Mouse (Mus musculus) right cerebral cortex, adult 2 months (tissue): ENCODE data around the gene Ntm.

ENCODE experiments used
- DNase-seq, 2 experiments: peaks; one replicate each; pipeline ENCODE4 v3.0.0; 2021 to 2022; ENCODE audit warnings: low spot score in 2 of 2

Gene Ntm

DNA sequence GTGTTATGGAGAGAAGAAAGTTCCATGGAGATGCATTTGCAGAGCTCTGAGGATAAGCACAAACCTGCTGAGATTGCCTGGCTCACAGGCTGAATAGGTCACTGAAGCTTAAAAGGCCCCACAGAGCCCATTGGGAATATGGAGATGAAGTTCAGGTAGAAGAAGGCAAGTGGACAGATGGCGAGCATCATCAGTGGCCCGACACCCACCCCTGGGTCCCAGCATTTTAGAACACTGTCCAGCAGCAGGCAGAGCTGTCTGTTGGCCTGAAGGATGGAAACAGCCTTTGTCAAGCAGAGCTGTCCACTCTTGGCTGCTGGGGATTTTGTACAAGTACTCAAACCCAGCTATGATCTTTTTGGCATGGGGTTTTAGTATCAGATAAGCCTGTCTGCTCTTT is 722.1 kb downstream of the Ntm start:
- no peak for DNase-seq

DNA sequence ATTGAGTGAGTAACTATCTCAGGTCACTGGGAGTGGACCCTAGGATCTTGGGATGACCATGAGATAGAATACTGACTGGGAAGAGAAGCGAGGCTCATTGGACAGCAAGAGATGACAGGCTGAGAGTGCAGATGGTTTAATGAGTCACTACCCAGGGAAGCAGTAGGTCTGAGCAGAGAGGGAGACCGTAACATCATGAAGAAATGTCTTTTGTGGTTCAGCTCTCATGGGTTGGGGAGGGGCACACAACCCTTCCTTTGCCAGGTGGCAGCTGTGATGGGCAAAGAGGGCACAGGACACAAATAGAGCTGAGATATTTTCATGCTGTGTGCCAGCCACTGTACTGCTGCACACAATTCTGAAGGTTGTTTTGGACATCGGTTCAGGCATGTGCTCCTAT is 724.0 kb downstream of the Ntm start:
- no peak for DNase-seq

DNA sequence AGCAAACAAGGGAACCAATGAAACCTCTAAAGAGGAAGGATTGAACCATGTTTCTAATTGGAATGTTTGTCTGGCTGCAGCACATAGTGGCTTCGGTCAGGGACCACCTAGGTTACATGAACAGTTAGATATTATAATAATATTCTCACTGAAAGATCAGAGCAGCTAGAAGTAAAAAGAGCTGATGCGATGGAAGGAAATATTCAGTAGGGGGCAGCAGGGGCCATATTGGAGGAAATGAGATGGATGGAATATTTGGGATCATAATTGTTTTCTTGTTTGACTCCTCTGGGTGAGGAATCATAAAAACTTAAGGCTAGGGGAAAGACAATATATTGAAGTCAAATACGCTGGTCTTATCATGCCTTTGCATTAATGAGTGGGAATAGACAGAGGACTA is 726.2 kb downstream of the Ntm start:
- DNase-seq = no peak

DNA sequence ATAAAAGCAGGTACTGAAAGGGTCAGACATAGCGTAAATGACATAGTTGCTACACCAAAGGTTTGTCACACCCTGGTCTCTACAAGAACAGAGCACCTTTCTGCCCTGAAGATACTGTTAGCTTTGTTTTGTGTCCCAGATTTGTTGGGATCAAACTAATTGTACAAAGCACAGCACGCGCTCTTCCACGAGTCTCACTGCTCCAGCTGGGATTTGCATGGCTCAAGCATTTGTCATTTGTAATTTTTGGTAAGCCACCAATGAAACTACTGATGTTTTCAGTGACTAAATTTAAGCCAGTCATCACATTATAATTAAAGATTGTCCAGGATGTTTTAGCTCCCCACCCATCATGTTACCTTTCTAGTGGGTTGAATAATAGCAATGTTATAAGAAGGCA is 735.2 kb downstream of the Ntm start:
- no peak for DNase-seq

DNA sequence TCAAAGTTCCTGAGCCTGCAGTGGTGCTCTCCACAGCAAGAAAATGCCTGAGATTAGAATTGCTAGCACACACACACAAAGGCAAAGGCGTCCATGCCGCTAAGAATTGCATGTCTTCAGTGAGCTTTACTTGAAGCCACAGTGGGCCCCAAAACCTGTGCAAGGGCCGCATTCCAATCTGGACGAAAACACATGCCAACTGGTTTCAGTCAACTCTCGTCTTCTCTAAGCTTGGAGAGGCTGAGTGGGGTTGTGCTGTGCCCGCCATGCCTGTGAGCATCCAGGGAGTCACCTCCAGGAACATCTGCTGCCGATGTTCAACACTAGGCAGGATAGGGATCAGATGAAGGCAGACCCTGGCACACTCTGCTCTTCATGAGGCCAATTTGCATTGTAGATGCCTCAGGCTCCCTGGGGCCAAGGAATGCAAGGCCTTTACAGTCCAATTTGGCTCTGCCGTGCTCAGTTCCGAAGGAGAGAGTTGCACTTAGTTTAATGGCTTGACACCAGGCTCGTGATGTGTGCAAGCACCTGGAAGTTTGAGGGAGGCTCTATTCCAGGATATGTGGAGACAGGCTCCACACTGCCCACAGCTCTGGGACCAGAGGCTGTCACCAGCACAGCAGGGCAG is 739.9 kb downstream of the Ntm start:
- DNase-seq = no peak

DNA sequence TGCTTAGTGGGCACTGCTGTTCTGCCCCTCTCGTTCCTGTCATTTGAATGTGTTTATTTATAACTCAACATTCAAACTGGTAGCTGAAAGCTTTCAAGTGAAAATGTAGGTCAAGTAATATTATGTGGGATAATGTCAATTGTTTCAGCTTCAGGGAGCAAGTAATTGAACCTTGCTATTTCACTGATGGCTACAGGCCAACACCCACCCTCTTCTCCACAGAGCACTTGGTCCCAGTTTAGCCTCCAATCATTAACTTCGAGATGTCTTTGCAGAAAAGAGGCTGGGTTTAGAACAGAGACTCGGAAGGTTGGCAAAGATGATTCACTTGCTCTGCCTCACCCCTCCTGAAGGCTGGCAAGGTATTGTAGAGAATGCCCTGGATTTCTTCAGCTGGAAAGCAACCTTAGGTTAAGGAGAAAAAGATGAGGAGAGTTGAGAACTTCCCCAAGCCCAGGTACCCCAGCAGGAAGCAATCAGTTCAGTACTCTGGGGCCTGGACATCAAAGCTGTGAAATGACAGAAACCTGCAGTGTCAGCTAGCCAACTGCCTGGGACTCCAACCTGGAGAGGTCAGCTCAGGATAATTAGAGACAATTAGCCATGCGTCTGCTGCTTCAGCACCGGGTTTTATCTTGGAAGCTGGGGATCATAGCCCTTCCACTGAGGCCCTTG is 741.9 kb downstream of the Ntm start:
- DNase-seq = no peak

DNA sequence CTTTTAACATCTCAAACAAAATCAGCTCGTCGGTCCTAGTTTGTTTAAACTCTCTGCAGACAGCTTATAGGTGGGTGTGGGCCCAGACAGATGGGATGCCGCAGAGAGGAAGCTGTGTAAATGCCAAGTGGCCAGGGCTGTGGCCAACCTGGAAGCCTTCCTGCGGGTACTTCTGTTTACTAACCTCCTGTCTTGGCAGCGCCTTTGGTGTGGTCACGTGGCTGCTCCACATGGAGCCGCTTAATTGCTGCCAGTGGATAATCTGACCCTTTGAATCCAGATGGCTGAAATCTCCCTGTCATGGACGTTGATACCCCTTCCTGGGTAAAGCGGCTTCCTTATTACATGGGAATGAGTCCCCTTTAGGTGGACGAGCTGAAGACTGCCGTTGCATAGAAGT is 742.4 kb downstream of the Ntm start:
- DNase-seq = peak; percentile 41 to 47

DNA sequence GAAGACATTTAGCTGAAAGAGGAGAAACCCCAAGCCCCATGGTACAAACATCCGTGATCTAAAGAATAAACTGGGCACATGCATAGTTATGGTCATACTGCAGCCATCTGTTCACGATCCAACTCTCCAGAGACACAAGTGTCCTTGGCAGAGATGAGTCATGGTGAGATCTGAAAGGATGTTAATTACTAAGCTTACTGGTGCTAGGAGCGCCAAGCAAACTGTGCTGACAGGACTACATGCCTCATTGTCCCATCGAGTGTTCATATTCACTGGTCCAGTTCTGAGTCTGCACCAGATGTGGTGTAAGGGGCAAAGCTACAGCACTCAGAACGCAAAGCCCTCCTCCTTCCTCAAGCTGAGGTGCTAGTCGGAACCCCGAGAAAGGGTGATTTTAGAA is 745.0 kb downstream of the Ntm start:
- DNase-seq = no peak

DNA sequence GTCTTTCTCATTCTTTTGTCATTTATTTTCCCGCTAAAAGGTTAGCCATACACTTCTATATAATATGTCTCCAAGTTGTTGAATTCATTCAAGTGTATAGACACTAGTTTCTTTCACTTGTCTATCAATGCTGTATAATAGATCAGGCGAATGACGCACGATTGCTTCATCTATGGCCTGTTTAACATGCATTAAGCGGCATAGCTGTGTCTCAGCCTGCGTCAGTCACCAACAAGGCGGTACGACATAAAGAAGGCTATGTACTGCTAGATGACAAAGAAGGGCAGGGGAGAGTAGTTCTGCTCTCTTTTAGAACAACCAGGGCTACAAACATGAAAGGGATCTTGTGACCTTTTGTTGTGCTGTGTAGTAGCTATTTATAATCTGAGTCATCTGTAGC is 746.4 kb downstream of the Ntm start:
- DNase-seq = no peak

DNA sequence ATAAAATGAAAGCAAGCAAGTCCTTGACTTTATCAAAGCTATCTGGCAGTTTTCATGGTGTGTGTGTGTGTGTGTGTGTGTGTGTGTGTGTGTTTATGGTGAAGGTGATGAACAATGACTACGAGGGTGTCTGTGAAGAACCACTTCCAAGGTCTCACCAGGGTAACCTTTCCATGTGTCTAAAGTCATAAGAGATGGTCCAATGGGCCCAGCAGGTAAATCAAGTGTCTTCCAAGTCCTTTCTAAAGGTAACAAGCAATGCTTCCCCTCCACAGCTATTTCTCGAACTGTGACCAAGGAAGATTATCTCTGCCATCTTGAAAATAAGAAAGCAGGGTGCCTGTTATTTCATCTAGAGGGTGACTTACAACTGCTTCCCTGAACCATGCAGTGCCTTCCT is 747.1 kb downstream of the Ntm start:
- DNase-seq = no peak

DNA sequence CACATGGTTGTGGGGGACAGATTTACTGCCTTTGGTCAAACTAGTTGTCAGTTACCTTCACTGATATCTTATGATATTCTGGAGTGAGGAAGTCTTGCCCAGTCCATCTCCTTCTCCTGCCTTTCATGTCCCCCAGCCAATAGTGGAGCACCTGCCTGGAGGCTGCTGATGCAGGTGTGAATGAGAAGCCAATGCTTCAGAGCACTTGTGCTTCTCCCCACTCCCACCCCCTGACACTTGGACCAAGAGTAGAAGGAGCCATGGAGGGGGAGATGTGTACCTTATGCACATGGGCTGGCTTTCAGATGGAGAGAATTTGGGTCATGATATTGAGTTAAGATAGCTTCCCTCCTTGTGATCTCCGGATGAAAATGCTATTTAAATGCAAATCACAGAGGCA is 747.7 kb downstream of the Ntm start:
- no peak for DNase-seq

DNA sequence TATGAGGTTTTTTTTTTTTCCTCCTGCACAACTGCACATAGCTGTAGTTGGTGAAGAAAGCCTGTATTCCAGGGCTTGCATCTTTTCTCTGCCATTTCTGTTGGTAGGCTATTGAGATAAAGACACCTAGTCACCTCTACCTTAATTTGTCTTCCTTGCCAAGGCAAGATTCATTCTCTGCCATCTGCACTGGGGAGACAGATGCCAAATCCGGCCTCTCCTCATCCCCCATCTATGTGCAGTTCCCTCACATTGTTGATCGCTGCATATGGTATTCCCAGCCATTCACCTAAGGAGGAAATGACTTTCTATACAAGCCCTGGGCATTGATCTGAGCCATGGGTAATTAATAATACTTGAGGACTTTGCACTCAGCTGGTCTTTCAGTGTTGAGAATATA is 753.7 kb downstream of the Ntm start:
- no peak for DNase-seq

DNA sequence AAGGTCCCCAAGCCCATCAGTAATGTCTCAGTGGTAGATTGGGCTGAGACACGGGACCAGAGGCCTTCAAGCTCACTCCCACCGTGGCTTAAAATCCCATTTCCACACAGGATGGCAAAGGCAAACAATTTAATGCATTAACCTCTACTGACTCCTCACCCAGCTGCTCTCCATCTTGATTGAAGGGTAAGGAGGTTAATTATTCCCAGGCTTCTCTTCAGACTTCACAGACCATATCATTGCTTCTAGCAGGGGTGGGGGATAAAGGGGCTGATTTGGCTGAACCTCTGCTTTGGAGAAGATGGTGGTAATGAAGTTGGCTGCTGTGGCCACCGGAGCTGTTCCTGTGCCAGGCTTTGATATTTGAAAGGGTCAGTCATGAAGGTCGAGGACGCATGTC is 754.8 kb downstream of the Ntm start:
- DNase-seq = no peak

DNA sequence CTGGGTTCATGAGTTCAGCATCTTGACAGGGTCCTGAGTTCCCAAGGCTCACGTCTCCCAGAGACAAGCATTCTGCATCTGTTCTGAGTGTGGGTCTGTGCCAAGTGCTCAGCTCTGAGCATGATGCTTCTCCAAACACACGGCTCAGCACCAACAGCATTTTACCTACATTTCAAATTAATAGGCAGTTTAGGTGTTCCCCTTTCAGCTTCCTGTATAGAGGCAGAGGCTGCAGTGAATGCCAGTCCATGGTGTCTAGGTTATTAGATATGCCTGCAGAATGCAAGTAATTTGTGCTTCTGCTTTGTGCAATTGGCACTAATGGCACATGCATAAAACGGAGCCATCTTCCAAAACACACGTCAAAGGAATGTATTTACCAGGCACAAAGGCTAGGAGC is 757.3 kb downstream of the Ntm start:
- no peak for DNase-seq

DNA sequence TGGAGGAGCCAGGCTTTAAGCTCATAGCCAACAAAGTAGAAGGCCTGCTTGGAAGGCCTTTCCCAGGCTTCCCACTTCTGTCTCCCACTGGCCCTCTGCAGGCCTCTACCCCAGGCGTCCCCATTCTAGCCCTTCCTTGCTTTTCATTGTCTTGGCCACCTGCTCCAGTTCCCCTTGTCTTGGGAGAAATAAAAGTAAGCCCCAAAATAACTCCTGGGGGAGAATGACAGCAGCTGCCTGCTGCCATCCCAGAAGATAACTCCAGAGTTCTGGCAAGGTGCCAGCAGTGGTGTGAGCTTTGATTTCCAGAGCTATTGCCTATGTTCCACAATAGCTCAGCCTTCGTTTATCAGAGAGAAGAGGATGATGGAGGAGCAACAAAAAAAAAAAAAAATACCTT is 760.7 kb downstream of the Ntm start:
- peak; percentile 47 to 62 for DNase-seq

DNA sequence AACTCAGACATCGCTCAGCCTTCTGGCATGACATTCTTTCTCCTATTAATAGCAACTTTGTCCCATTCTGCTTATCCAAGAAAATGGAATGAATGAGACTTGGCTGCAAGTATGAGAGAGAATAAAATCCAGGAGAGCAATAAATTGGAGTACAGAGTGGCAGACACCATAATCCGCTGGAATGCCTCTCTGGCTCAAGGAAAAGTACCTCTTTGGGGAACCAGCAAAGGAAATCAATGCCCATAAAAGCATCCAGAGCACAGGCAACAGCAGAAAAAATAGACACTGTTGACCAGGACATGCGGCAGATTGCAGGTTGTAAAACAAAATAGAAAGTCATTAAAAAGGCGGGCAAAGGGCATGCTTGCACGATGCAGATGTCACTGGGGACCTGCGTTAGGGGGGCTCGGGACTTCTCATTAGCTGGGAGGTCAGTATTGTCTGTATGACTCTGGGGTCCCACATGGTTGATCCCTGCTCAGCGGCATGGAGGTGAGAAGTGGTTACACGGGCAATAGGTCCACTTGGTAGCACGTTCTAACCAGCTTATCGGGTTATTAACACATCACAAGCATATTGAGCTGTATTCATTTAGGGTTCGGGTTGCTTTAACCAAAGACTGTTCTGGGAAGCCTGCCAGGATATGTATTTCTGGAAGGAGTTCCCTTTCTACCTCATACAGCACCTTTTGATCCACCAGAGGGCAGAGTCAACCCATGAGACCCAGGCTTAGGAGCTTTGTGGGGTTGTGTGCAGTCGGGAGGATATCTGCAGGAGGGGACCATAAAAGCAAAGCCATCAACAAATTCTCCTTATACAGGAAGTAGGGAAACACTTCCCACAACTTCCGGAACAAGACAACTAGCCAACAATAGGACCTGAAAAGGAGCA is 761.5 kb downstream of the Ntm start:
- peak; percentile 55 to 69 for DNase-seq

DNA sequence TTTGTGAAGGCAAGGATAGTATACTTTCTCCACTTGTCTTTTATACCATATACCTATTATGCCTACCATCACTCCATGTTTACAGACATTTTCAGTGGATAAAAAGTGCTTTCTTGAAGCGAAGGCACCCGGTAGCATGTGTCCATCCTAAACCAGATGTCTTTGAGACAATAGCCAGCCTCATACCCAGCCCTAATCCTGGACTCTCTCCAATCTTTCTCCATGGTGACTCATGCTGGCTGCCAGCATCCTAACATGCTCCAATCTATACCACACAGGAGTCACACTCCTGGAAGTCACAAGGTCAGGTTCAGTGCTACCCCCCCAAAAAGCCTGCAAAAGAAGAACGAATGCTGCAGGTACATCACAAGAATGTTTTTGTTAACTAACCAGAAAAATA is 765.9 kb downstream of the Ntm start:
- DNase-seq = peak; percentile 20 to 34

DNA sequence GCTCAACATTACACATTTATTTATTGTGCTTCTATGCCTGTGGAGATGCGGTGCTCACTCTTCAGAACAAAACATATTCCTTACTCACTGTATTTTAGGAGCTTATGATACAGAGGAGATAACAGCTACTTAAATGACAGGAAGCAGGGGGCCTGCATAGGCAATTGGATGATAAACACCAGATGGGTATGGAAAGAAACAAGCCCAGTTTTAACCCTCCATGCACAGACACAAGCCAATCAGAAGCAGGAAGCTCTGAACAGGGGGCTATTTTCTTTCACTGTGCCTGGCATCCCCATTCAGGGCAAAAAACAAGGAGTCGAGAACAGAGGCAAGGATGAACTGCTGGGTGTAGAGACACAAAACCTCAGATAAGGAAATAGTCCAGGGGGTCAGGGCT is 768.7 kb downstream of the Ntm start:
- DNase-seq = no peak

DNA sequence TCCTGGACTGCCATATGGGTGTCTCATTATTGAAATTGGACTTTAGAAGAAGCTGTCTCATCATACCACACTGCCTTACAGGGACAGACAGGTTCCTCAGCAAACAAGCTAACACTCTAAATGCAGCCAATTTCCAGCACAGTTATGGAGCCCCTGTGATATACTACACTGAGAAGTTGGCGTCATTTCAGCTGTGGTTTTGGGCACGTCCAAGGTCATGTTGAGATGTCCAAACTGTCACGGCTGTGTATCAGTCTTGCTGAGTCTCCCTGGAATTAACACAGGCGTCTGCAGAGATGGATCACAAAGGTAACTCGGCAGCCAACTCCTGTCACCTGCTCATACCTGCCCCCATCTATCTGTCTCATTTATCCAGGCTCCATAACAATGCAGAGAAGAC is 779.9 kb downstream of the Ntm start:
- DNase-seq = no peak

DNA sequence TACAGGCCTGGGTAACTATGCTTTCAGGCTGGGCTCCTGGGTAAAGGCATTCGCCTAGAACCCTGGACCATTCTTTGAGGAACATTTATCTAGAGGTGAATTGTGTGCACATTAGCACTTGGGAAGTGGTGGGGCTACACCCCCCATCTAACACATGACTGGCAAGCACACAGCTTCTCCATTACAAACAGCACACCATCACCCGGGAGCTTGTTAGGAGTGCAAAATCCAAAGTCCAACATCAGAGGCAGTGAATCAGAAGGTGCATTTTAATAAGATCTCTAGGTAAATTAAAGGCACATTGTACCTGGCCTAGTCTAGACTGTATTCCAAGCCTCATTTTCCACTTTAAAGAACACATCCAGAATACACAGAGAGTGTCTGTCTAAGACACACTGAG is 781.3 kb downstream of the Ntm start:
- no peak for DNase-seq

DNA sequence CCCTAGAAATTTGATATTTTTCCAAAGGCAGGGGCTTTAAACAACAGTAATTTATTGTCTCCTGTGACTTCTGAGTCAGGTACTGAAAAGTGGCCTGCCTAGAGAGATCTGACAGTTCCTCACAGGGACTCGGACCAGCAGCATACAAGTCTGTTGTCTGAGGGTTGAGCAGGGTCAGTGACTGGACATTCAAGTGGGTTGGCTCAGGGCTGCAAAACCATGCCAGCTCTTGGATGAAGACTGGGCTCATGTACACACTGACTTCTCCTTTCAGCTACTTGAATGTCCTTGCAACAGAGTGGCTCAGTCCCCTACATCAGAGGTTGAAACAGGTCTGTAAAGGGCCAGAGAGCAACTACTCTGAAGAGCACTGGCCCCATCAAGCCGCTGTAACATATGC is 797.2 kb downstream of the Ntm start:
- no peak for DNase-seq

DNA sequence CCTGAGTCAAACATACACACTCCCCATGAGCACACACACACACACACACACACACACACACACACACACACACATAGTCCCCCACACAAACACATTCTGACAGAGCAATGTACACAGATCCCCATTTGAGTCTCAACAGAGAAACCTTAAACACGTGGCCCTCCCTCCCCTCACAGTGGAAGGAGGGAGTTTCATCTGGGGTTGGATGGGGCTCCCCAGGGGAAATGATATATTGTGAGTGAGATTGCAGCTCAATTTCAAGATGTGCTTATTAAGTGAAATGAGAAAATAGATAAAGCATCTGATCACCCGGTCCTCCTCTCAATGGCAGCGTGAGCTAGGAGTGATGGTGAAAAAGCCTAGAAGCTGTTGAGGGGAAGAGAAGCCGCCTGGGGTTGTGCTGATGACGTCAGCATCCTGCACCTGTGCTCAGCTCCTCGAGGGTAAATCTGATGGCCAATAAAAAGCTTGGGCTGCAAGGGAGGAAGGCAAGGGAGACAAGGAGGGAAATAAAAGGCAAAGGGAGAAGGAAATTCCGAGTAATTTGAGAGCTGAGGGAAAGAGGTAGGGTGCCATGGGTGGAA is 801.8 kb downstream of the Ntm start:
- no peak for DNase-seq

DNA sequence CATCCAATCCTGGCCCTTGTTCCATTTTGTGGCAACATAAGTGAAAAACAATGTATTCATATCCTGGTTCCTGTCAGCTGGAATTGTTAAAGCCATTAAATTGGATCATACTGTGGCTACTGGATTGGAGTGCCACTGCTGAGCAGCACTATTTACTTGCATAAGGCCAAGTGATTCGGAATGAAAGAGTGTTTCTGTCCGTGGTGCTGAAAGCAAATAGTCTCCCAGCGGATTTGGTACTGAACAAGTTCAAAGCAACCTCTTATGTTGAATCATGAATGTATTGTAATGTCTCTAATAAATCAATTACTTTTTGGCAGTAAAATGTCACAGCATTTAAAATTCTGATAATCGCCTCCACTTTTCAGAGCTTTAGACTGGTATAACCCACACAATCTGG is 817.0 kb downstream of the Ntm start:
- DNase-seq = no peak
